In genomic region chr4:44511682-44512081, GRCm38 (mm10) we compare ENCODE assay signal across 9 mouse cellular contexts.
DNase-seq lines count a peak whose midpoint lies in the region; ATAC-seq and TF ChIP-seq lines count a peak whose summit lies in the region.
"Had no signal": no experiment of that assay in that cellular context is flagged by ENCODE, and none has a peak within 500 bp of the region (broad histone marks: within the 10 kb centered on the region; RNA-seq: fewer than 3 reads in every experiment).

No protein-coding gene starts in this region.

- 3% methylated on average over 7 of the region's 7 CpGs for WGBS in lung, postnatal 0 days
- WGBS in lung, adult 2 months, result 6% methylated on average over 7 of the region's 7 CpGs
- 10% methylated on average over 7 of the region's 7 CpGs for WGBS in liver, postnatal 0 days (ENCODE audit: insufficient replicate concordance)

- TF ChIP-seq CTCF in lung, postnatal 0 days (IDR thresholded peaks at IDR 0.05), result no peak
- TF ChIP-seq CTCF in lung, adult 2 months (IDR thresholded peaks at IDR 0.05; ENCODE audit: insufficient read depth, low read length), result no peak
- no peak for TF ChIP-seq CTCF in liver, postnatal 0 days (IDR thresholded peaks at IDR 0.05; ENCODE audit: low read depth)

- H3K4me1 ChIP-seq in lung, postnatal 0 days (ENCODE audit: insufficient read depth, low read depth, low read length), result no peaks in the 10 kb centered on the region
- no peaks in the 10 kb centered on the region for H3K4me1 ChIP-seq in lung, adult 2 months (ENCODE audit: control insufficient read depth, insufficient read depth, low read length)
- no peaks in the 10 kb centered on the region for H3K4me1 ChIP-seq in liver, postnatal 0 days (ENCODE audit: insufficient read depth)
- H3K4me1 ChIP-seq: megakaryocyte, embryonic 14.5 days had no signal

- no peaks in the 10 kb centered on the region for H3K9me3 ChIP-seq in lung, postnatal 0 days (ENCODE audit: low read length)
- H3K9me3 ChIP-seq in liver, postnatal 0 days (ENCODE audit: low read length), result no peaks in the 10 kb centered on the region
- H3K9me3 ChIP-seq: megakaryocyte, embryonic 14.5 days had no signal

- no peak for TF ChIP-seq EP300 in lung, postnatal 0 days (IDR thresholded peaks at IDR 0.05)
- TF ChIP-seq EP300 in liver, postnatal 0 days (IDR thresholded peaks at IDR 0.05; ENCODE audit: low read depth), result no peak

- no peak overlapping the region for H3K4me2 ChIP-seq in lung, postnatal 0 days (replicated peaks; ENCODE audit: low read depth, low read length)
- no peak overlapping the region for H3K4me2 ChIP-seq in liver, postnatal 0 days (ENCODE audit: low read depth, low read length)

- ATAC-seq in CD4-positive, CD25-positive, alpha-beta regulatory T cell, adult 4 months, result no peak
- no peak for ATAC-seq in lung, postnatal 0 days
- ATAC-seq in liver, postnatal 0 days, result no peak

- H3K9ac ChIP-seq in lung, postnatal 0 days (replicated peaks; ENCODE audit: low read depth), result no peak overlapping the region
- no peak overlapping the region for H3K9ac ChIP-seq in liver, postnatal 0 days (replicated peaks)

- TF ChIP-seq POLR2A in lung, adult 2 months (IDR thresholded peaks at IDR 0.05; ENCODE audit: borderline replicate concordance, extremely low read depth, low read depth, low read length), result no peak

- no peaks in the 10 kb centered on the region for H3K36me3 ChIP-seq in lung, postnatal 0 days (ENCODE audit: insufficient read depth, low read length)
- no peaks in the 10 kb centered on the region for H3K36me3 ChIP-seq in liver, postnatal 0 days (replicated peaks; ENCODE audit: insufficient read depth, low read length)

- no peak overlapping the region for H3K4me3 ChIP-seq in lung, postnatal 0 days (ENCODE audit: low read depth, low read length)
- no peak overlapping the region for H3K4me3 ChIP-seq in lung, adult 2 months (replicated peaks; ENCODE audit: extremely low read depth, low read depth, low read length)
- H3K4me3 ChIP-seq in liver, postnatal 0 days (ENCODE audit: low read depth, low read length), result no peak overlapping the region
- H3K4me3 ChIP-seq: megakaryocyte, embryonic 14.5 days had no signal

- H3K27me3 ChIP-seq in lung, postnatal 0 days (replicated peaks; ENCODE audit: insufficient read depth, low read length), result no peaks in the 10 kb centered on the region
- no peaks in the 10 kb centered on the region for H3K27me3 ChIP-seq in liver, postnatal 0 days (ENCODE audit: insufficient read depth, low read length)

- DNase-seq in CD4-positive, CD25-positive, alpha-beta regulatory T cell, adult 2 months (ENCODE audit: low read depth, low spot score), result peak; percentile 11
- DNase-seq in lung, postnatal 0 days (ENCODE audit: low spot score), result peak; percentile 72
- no peak for DNase-seq in lung, adult 2 months
- DNase-seq in c-Kit-positive CD71-positive TER-119-positive erythroid progenitor cells, embryonic 14.5 days (ENCODE audit: low spot score), result peak; percentile 23
- DNase-seq in liver, postnatal 0 days, result peak; percentile 60
- DNase-seq in MN1 (ENCODE audit: low spot score), result no peak
- DNase-seq in urinary bladder, postnatal 10 days (ENCODE audit: low spot score), result no peak

- no peak overlapping the region for H3K27ac ChIP-seq in lung, postnatal 0 days (ENCODE audit: low read length)
- H3K27ac ChIP-seq in liver, postnatal 0 days (ENCODE audit: low read depth), result no peak overlapping the region

Comparison
In these comparisons a context has a peak if more than half of its experiments do, and no peak if none do; other contexts are left out.
1. DNase-seq: peak in CD4-positive, CD25-positive, alpha-beta regulatory T cell, adult 2 months (single experiment), lung, postnatal 0 days (single experiment), c-Kit-positive CD71-positive TER-119-positive erythroid progenitor cells, embryonic 14.5 days (single experiment) and liver, postnatal 0 days (single experiment); none in lung, adult 2 months (single experiment), MN1 (single experiment) and urinary bladder, postnatal 10 days (single experiment).